Mouse (Mus musculus) thymus, postnatal 0 days (tissue): ENCODE measurements around the gene Tspan9. TPM values are rescaled to one million over a fixed set of nuclear protein-coding genes. Genes with fewer than 3 reads are reported as not detected.

Experiments
- DNase-seq: peaks from one replicate; pipeline ENCODE4 v3.0.0-alpha.2; 2015; ENCODE audit warnings: low spot score
- polyA plus RNA-seq: library from polyadenylated mRNA; unstranded; fragments of >200 nt; fragmentation: Nextera tagmentation; extraction: Ambion mirVana; gene quantifications from 2 replicates; pipeline ENCODE4 v1.2.1, GENCODE M21; 2015

Tspan9 gene
- polyA plus RNA-seq, 1 experiment from 2014 or later: 28.6 TPM

- no peak for DNase-seq
These were observed 122.1 kb downstream of the Tspan9 start for GRCm38 (mm10) chr6:128021106-128021930.

- DNase-seq: no peak
These were observed 122.8 kb downstream of the Tspan9 start for GRCm38 (mm10) chr6:128020521-128021057.

GRCm38 (mm10) chr6:128020053-128020452 is 123.3 kb downstream of the Tspan9 start:
- no peak for DNase-seq

DNA sequence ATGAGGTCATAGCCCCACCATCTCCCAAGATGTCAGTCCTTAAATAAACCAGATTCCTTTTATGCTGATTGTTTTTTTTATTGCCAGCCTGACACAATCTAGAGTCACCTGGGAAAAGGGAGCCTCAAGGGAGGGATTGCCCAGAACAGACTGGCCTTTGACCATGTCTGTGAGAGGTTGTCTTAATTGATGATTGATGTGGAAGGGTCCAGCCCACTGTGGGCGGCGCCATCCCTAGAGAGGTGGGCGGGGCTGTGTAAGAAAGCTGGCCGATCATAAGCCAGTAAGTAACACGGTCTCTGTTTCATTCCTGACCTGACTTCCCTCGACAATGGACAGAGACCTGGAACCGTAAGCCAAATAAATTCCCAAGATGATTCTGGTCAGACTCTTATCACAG is 124.3 kb downstream of the Tspan9 start:
- DNase-seq: no peak

DNA sequence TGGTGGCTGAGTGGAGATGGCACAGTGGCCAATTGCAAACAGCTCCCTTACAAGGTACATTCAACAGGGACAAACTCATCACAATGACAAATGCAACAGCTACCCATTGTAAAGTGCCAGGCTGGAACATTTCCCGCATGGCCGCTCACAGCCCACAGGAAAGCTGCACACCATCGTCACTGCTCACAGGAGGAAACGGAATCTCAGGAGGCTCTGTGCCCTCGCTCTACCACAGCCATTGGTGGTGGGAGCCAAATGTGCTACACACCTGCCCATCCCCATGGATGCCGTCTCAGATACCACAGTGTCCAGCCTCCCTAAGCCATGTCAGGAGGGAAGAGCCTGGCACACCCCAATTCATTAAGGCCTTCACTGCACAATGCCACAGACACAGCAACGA is 128.1 kb downstream of the Tspan9 start:
- no peak for DNase-seq

- DNase-seq: no peak
These were observed 131.6 kb downstream of the Tspan9 start for GRCm38 (mm10) chr6:128011781-128012180.

- no peak for DNase-seq
These were observed 132.3 kb downstream of the Tspan9 start for GRCm38 (mm10) chr6:128011071-128011477.

DNA sequence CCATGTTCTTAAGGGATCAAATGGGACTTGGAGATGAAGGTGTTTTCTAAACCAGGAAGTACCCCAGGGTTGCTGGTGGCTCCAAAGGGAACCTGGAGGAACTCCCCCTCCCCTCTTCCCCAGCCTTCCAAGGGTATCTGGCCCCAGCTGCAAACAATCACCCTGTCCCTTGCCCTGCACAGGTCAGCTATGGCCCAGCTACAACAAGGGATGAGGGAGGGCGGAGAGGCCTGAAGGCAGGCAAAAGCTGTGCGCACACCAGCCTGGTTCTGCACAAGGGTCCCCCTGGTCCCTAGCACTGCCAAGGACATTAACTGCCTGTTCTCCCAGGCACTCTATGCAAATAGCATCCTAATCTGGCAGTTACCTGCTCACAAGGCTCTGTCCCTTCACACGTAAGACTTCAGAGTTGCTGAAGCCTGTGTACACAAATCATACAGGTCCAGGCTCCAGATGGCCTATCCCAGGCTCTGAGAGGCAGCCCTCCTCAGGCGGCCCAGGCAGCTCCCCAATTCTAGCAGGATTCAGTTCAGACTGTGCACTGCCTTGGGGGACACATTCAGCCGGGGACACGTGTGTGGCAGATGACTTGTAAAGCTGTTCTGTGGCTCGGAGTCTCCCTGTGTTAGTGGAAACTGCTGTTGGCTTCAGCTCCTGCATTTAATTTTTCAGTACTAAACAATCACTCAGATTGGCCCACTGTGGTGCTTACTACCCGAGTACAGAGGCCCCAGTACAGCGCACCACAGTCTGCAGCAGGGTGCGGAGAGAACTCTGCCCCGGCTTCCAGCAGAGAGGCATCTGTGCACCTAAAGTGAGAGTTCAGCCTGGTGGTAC is 133.0 kb downstream of the Tspan9 start:
- no peak for DNase-seq

DNA sequence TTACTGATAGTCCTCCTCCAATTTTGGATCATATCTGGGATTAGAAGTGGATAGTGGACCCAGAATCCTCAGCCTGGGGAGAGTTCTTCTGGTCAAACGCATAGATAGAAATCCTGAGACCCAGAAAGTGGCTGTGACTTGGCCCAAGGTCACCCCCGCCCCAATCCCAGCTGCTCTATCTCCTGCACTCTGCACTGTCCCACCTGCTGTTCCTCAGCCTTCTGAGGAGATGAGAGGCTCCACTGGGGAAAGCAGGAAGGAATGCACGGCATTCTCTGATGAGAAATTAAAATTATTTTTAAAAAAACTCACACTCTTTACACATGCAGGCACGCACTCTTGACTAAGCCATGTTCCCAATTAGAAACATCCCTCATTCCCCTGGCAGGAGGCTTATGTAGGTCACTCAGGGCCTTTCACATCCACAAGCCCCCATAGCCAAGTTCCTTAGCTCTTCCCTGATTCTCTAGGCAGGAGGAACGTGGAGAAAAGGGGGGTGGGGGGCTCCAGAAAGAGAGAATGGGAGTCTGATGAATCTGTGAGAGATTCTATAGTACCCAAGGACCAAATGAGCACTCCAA is 135.3 kb downstream of the Tspan9 start:
- no peak for DNase-seq

- no peak for DNase-seq
These were observed 136.1 kb downstream of the Tspan9 start for GRCm38 (mm10) chr6:128007241-128007701.

GRCm38 (mm10) chr6:128006156-128006555 is 137.2 kb downstream of the Tspan9 start:
- DNase-seq: peak; percentile 65

- DNase-seq: no peak
These were observed 138.8 kb downstream of the Tspan9 start for GRCm38 (mm10) chr6:128004544-128004943.

DNA sequence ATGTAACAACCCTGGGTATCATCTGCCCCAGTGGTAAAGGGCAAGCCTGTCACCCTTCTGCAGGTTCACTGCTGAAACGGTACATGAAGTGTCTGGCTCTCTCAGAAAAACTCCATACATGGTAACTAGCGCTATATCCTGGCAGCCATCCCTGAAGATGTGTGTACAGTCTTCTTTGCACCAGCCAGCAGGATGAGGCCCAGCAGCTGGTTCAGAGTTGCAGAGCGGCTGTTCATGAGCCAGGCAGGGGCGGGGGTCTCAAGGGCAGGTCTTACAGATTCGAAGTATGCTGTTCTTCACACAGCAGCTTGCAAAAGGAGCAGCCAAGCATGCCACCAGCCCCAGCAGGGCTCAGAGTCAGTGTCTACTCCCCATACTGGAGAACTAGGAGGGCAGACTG is 139.9 kb downstream of the Tspan9 start:
- no peak for DNase-seq

DNA sequence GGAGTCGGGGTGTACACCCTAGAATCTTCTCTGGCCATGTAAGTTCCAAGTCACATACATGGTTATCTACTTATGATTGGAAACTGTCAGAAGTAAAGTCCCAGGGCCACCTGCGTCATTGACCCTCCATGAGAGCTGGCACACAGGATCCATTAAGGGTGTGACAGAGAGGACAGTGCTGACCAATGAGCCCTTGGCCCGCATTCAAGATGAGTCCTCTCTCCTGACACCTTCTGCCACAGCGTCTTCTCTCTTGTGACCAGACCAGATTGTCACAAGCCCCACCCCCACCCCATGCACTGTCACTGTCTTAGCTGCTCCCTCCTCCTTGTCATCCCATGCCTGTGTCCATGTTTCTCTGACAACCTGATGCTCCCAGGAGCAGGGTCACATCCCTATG is 140.7 kb downstream of the Tspan9 start:
- DNase-seq: no peak

DNA sequence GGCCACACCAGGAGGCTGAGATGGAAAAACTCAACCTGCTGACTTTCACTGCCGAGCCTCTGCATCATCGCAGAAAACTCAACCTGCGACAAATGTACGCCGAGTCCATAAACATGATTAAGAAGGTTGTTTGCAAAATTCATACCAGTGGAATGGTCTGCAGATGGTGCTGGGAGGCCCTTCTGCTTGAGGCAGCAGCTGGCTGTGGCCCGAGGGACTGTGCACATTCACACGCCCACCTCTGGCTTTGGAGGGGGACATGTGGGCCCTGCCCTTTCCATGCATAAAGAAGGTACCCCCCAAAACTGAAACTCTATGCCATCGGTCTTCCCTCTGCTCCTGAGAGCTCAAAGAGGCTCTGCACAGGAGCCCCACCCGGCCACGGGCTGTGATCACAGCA is 141.3 kb downstream of the Tspan9 start:
- DNase-seq: no peak

- peak; percentile 58 for DNase-seq
These were observed 141.8 kb downstream of the Tspan9 start for GRCm38 (mm10) chr6:128001587-128001986.

DNA sequence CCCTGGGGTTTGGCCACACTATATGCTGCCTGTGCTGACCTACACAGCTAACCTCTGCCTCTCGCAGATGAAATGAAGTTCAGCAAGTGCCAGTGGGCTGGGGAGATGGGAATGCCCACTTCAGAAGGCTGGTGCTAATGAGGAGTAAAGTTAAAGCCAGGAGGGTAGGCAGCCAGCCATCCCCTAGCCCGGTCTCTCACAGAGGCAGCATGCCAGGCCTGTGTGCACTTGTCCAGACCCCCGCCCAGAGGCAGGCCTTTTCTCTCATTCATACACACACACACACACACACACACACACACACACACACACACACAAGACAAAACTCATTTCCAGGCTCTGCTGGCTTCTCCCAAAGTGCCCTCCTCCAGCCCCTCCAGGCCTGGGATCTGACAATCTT is 142.6 kb downstream of the Tspan9 start:
- no peak for DNase-seq

DNA sequence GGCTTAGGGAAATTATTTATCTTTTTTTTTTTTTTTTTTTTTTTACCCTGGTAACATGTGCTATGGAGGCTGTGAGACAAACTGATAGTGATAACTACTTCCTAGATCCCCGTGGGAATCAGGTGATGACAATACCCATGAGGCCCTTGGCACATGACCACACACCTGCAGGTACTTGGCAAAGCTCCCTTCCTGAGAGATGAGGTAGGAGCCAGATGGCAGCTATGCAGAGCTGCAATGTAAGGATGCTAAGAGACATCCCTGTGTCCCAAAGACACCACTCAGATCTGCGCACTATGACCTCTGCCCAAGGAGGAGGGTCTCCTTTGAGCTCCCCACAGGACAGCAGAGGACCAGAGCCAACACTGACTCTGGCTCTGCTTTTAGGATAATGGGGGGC is 144.3 kb downstream of the Tspan9 start:
- DNase-seq: no peak

DNA sequence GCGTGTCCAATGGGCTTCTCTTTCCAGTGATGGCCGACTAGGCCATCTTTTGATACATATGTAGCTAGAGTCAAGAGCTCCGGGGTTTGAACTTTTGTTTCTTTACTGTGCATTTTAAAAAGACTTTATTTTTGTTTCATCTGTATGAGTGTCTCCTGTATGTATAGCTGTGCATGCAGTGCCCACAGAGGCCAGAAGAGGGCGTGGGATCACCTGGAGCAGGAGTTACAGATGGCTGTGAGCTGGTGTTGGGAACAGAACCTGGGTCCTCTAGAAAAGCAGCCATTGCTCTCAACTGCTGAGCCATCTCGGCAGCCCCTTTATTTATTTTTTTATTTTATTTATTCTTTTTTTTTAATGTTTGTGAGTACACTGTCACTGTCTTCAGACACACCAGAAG is 146.5 kb downstream of the Tspan9 start:
- DNase-seq: no peak

GRCm38 (mm10) chr6:127992993-127993392 is 150.4 kb downstream of the Tspan9 start:
- DNase-seq: no peak

- DNase-seq: peak; percentile 71
These were observed 151.8 kb downstream of the Tspan9 start for GRCm38 (mm10) chr6:127991509-127992176.
